9 mouse cellular contexts compared by ENCODE assay signal in genomic region chr3:26331177-26332061, GRCm38 (mm10). TPM values are rescaled to one million over a fixed set of nuclear protein-coding genes. Genes with fewer than 3 reads are reported as not detected.
DNase-seq lines count a peak whose midpoint lies in the region; ATAC-seq and TF ChIP-seq lines count a peak whose summit lies in the region.
"Had no signal": no experiment of that assay in that cellular context is flagged by ENCODE, and none has a peak within 500 bp of the region (broad histone marks: within the 10 kb centered on the region; RNA-seq: fewer than 3 reads in every experiment).

No protein-coding gene starts in this region.

- intact Hi-C loops in heart, postnatal 36 days (cut with DNase I), result no loop called here

- H3K27me3 ChIP-seq in heart, embryonic 12.5 days (replicated peaks), result peaks cover 39% of the 10 kb centered on the region
- H3K27me3 ChIP-seq in embryonic facial prominence, embryonic 14.5 days (replicated peaks; ENCODE audit: control insufficient read depth, insufficient read depth, low read length), result peaks cover 41% of the 10 kb centered on the region
- peaks cover 31% of the 10 kb centered on the region for H3K27me3 ChIP-seq in intestine, postnatal 0 days (replicated peaks; ENCODE audit: control insufficient read depth, insufficient read depth, low read length)
- H3K27me3 ChIP-seq in liver, embryonic 16.5 days (ENCODE audit: control insufficient read depth, insufficient read depth, low read depth, low read length), result peaks cover 32% of the 10 kb centered on the region

- peaks cover 12% of the 10 kb centered on the region for H3K4me1 ChIP-seq in heart, embryonic 12.5 days (replicated peaks)
- peaks cover 10% of the 10 kb centered on the region; the same call in 1 of the 2 replicates for H3K4me1 ChIP-seq in embryonic facial prominence, embryonic 14.5 days (ENCODE audit: control insufficient read depth, insufficient read depth, low read length)
- no peaks in the 10 kb centered on the region for H3K4me1 ChIP-seq in intestine, postnatal 0 days (replicated peaks; ENCODE audit: control insufficient read depth, insufficient read depth, low read length)
- H3K4me1 ChIP-seq in liver, embryonic 16.5 days (ENCODE audit: control insufficient read depth, low read depth, low read length), result no peaks in the 10 kb centered on the region

- H3K4me2 ChIP-seq in heart, embryonic 12.5 days, result peak overlapping the region; percentile 98
- peak overlapping the region; percentile 96 for H3K4me2 ChIP-seq in embryonic facial prominence, embryonic 14.5 days (ENCODE audit: low read depth, low read length)
- peak overlapping the region; percentile 66 for H3K4me2 ChIP-seq in intestine, postnatal 0 days (replicated peaks; ENCODE audit: low read depth)
- H3K4me2 ChIP-seq in liver, embryonic 16.5 days (ENCODE audit: low read depth, low read length), result peak overlapping the region; percentile 9; the same call in 1 of the 2 replicates

- DNase-seq in heart, postnatal 36 days, result no peak
- DNase-seq in WW6 (ENCODE audit: low read depth, low spot score), result peak; percentile 16
- DNase-seq in embryonic facial prominence, embryonic 14.5 days (ENCODE audit: low spot score), result peak; percentile 52
- DNase-seq in right cerebral cortex, postnatal 36 days (ENCODE audit: low spot score in 2 of 2), result peak; percentile 67 to 71

- no peak overlapping the region for H3K27ac ChIP-seq in heart, embryonic 12.5 days (ENCODE audit: poor library complexity, severe bottlenecking)
- no peak overlapping the region; the same call in 1 of the 2 replicates for H3K27ac ChIP-seq in embryonic facial prominence, embryonic 14.5 days (replicated peaks; ENCODE audit: low read depth, low read length)
- no peak overlapping the region for H3K27ac ChIP-seq in intestine, postnatal 0 days (ENCODE audit: low read depth, low read length)
- no peak overlapping the region for H3K27ac ChIP-seq in liver, embryonic 16.5 days (ENCODE audit: low read length)

- WGBS in heart, embryonic 12.5 days, result under 1% methylated on average over 60 of the region's 60 CpGs
- WGBS in embryonic facial prominence, embryonic 14.5 days, result under 1% methylated on average over 49 of the region's 60 CpGs
- under 1% methylated on average over 60 of the region's 60 CpGs for WGBS in intestine, postnatal 0 days
- under 1% methylated on average over 60 of the region's 60 CpGs for WGBS in liver, embryonic 16.5 days (ENCODE audit: insufficient replicate concordance)

- peak overlapping the region; percentile 53; the same call in 1 of the 2 replicates for H3K9ac ChIP-seq in heart, embryonic 12.5 days
- peak overlapping the region; percentile 63 for H3K9ac ChIP-seq in embryonic facial prominence, embryonic 14.5 days (ENCODE audit: low read depth, low read length)
- H3K9ac ChIP-seq in intestine, postnatal 0 days (ENCODE audit: low read depth, low read length), result no peak overlapping the region
- H3K9ac ChIP-seq in liver, embryonic 16.5 days (ENCODE audit: low read depth, low read length), result no peak overlapping the region

- H3K4me3 ChIP-seq in heart, embryonic 12.5 days, result peak overlapping the region; percentile 59
- peak overlapping the region; percentile 62 for H3K4me3 ChIP-seq in embryonic facial prominence, embryonic 14.5 days (ENCODE audit: low read depth, low read length)
- peak overlapping the region; percentile 46 for H3K4me3 ChIP-seq in intestine, postnatal 0 days (ENCODE audit: low read depth, low read length)
- no peak overlapping the region; the same call in 1 of the 2 replicates for H3K4me3 ChIP-seq in liver, embryonic 16.5 days (ENCODE audit: low read depth, low read length)

- no peaks in the 10 kb centered on the region for H3K9me3 ChIP-seq in heart, embryonic 12.5 days (replicated peaks)
- no peaks in the 10 kb centered on the region for H3K9me3 ChIP-seq in embryonic facial prominence, embryonic 14.5 days (ENCODE audit: control insufficient read depth, low read length)
- no peaks in the 10 kb centered on the region for H3K9me3 ChIP-seq in intestine, postnatal 0 days (ENCODE audit: control insufficient read depth)
- no peaks in the 10 kb centered on the region for H3K9me3 ChIP-seq in liver, embryonic 16.5 days (replicated peaks; ENCODE audit: control insufficient read depth, low read length)
- H3K9me3 ChIP-seq: G1E had no signal

- TF ChIP-seq CTCF in intestine, postnatal 0 days (IDR thresholded peaks at IDR 0.05; ENCODE audit: low read depth), result peak; percentile 22

- no peaks in the 10 kb centered on the region for H3K36me3 ChIP-seq in heart, embryonic 12.5 days
- H3K36me3 ChIP-seq in embryonic facial prominence, embryonic 14.5 days (ENCODE audit: control insufficient read depth, insufficient read depth, low read length), result no peaks in the 10 kb centered on the region
- H3K36me3 ChIP-seq in intestine, postnatal 0 days (ENCODE audit: control insufficient read depth, insufficient read depth), result no peaks in the 10 kb centered on the region
- H3K36me3 ChIP-seq in liver, embryonic 16.5 days (ENCODE audit: control insufficient read depth, insufficient read depth), result no peaks in the 10 kb centered on the region
- H3K36me3 ChIP-seq: G1E had no signal

- 0 out of 2 replicates have a peak, but pooled peaks have one; percentile 55 for ATAC-seq in heart, embryonic 12.5 days (ENCODE audit: insufficient number of reproducible peaks, low FRiP score)
- peak; percentile 66 for ATAC-seq in embryonic facial prominence, embryonic 14.5 days (ENCODE audit: low read depth)
- ATAC-seq in intestine, postnatal 0 days, result no peak
- ATAC-seq in liver, embryonic 16.5 days (ENCODE audit: low read depth), result no peak
- ATAC-seq in activated CD4-positive, CD25-positive, alpha-beta regulatory T cell, adult 4 months, result no peak

RNA-seq across cellular contexts. Expression of gene Nlgn1, which starts 0.8 kb away (rescaled TPM):
- 0.14 and 0.24 TPM in 2 replicates for polyA plus RNA-seq in heart, embryonic 12.5 days (2016; fragmentation: Nextera tagmentation; extraction: Ambion mirVana)
- total RNA-seq in heart, postnatal 36 days (2021), result not detected
- polyA plus RNA-seq in embryonic facial prominence, embryonic 14.5 days (2014; fragmentation: Nextera tagmentation; extraction: Ambion mirVana), result 3.2 and 3.6 TPM in 2 replicates
- 0.86 and 1.0 TPM in 2 replicates for polyA plus RNA-seq in intestine, postnatal 0 days (2015; fragmentation: Nextera tagmentation; extraction: Ambion mirVana)
- polyA plus RNA-seq in liver, embryonic 16.5 days (2015; fragmentation: Nextera tagmentation; extraction: Ambion mirVana), result not detected in 2 replicates
- polyA plus RNA-seq in activated CD4-positive, CD25-positive, alpha-beta regulatory T cell, adult 4 months (2017; shearing (Covaris generic)), result under 1 TPM in 1 of 2 experiments, not detected in 1; 0.08 TPM
- polyA plus RNA-seq: G1E had no signal

Comparison
In these comparisons a context has a peak if more than half of its experiments do, and no peak if none do; other contexts are left out.
1. ATAC-seq: peak in heart, embryonic 12.5 days (single experiment) and embryonic facial prominence, embryonic 14.5 days (single experiment); none in intestine, postnatal 0 days (single experiment), liver, embryonic 16.5 days (single experiment) and activated CD4-positive, CD25-positive, alpha-beta regulatory T cell, adult 4 months (single experiment).
2. H3K4me2 ChIP-seq: peak in every context shown above with its lines; median percentile 98 in heart, embryonic 12.5 days; 96 in embryonic facial prominence, embryonic 14.5 days; 66 in intestine, postnatal 0 days; 9 in liver, embryonic 16.5 days.
3. H3K9ac ChIP-seq: peak in heart, embryonic 12.5 days (single experiment) and embryonic facial prominence, embryonic 14.5 days (single experiment); none in intestine, postnatal 0 days (single experiment) and liver, embryonic 16.5 days (single experiment).
4. DNase-seq: peak in WW6 (single experiment), embryonic facial prominence, embryonic 14.5 days (single experiment) and right cerebral cortex, postnatal 36 days (2 of 2); none in heart, postnatal 36 days (0 of 2).